Mouse (Mus musculus) erythroblast, adult 5-6 weeks (primary cell): ENCODE data around the gene Gm14408. TPM values are rescaled to one million over a fixed set of nuclear protein-coding genes. Genes with fewer than 3 reads are reported as not detected.
"Not testable (repeated sequence)": the region's sequence is repeated elsewhere in the genome, so short reads cannot be mapped to it uniquely, and the experiment has no call there.

Source experiments
- ATAC-seq: replicated peaks from 2 replicates; pipeline ENCODE4 v1.8.0; 2016; ENCODE audit warnings: moderate number of reproducible peaks, mild to moderate bottlenecking, moderate TSS enrichment, inconsistent platforms; ENCODE audit not compliant: poor library complexity, low FRiP score, severe bottlenecking
- total RNA-seq, 2 experiments: library from RNA; stranded (forward) in 1 of 2; stranded (reverse) in 1 of 2; fragments of 150-400 nt in 1 of 2; fragments of 200-764, 138-1000 nt in 1 of 2; gene quantifications; 2 replicates each; pipeline versions ENCODE4 v1.2.3 to v1.2.4; 2015 to 2017; ENCODE audit warnings: low replicate concordance in 2 of 2

Gene Gm14408
- total RNA-seq (2015; ENCODE audit: low replicate concordance) (not detected in 2 replicates), total RNA-seq (2017; ENCODE audit: low replicate concordance) (not detected in 2 replicates)

- not testable (repeated sequence) for ATAC-seq
These were observed at the start of gene Gm14408 for GRCm38 (mm10) chr2:176830840-176831239. Gm14408 (plus strand) TSS chr2:176831140.

- ATAC-seq: not testable (repeated sequence)
These were observed 32.6 kb upstream of the Gm14408 start, which contains the start of gene Gm14295 for GRCm38 (mm10) chr2:176798312-176798711. Gm14295 (plus strand) TSS chr2:176798612.

- ATAC-seq: not testable (repeated sequence)
These were observed 32.2 kb upstream of the Gm14408 start for GRCm38 (mm10) chr2:176798785-176799184.

Other genes starting within 250 kb of the Gm14408 start
- 1.5 and 5.2 TPM in 2 replicates for gene Gm14308, start 194.8 kb upstream of the Gm14408 start, total RNA-seq (2015; ENCODE audit: low replicate concordance)
- 0.43 TPM in 1 of 2 replicates, not detected in the other for gene Gm14308, start 194.8 kb upstream of the Gm14408 start, total RNA-seq (2017; ENCODE audit: low replicate concordance)
- 0.58 and 1.5 TPM in 2 replicates for gene Zfp973, start 160.6 kb upstream of the Gm14408 start, total RNA-seq (2015; ENCODE audit: low replicate concordance)
- gene Zfp973, start 160.6 kb upstream of the Gm14408 start, total RNA-seq (2017; ENCODE audit: low replicate concordance): not detected in 2 replicates
- gene Gm14305, start 122.8 kb upstream of the Gm14408 start, total RNA-seq (2015; ENCODE audit: low replicate concordance): 1.7 and 3.7 TPM in 2 replicates
- gene Gm14305, start 122.8 kb upstream of the Gm14408 start, total RNA-seq (2017; ENCODE audit: low replicate concordance): 2.6 and 3.9 TPM in 2 replicates
- 0.77 and 2.1 TPM in 2 replicates for gene Gm14295, start 32.5 kb upstream of the Gm14408 start, total RNA-seq (2015; ENCODE audit: low replicate concordance)
- 1.1 TPM in 1 of 2 replicates, not detected in the other for gene Gm14295, start 32.5 kb upstream of the Gm14408 start, total RNA-seq (2017; ENCODE audit: low replicate concordance)
- 0.63 and 2.1 TPM in 2 replicates for gene Gm14296, start 96.7 kb downstream of the Gm14408 start, total RNA-seq (2015; ENCODE audit: low replicate concordance)
- 2.2 and 6.0 TPM in 2 replicates for gene Gm14296, start 96.7 kb downstream of the Gm14408 start, total RNA-seq (2017; ENCODE audit: low replicate concordance)
- 5.2 TPM in 1 of 2 replicates, not detected in the other for gene Gm14419, start 169.8 kb downstream of the Gm14408 start, total RNA-seq (2015; ENCODE audit: low replicate concordance)
- 0.09 TPM in 1 of 2 replicates, not detected in the other for gene Gm14419, start 169.8 kb downstream of the Gm14408 start, total RNA-seq (2017; ENCODE audit: low replicate concordance)
- gene Gm14401, start 243.2 kb downstream of the Gm14408 start, total RNA-seq (2015; ENCODE audit: low replicate concordance): not detected in 2 replicates
- not detected in 2 replicates for gene Gm14401, start 243.2 kb downstream of the Gm14408 start, total RNA-seq (2017; ENCODE audit: low replicate concordance)